Mouse (Mus musculus) kidney, postnatal 0 days (tissue): ENCODE measurements around the gene Gpam. TPM values are rescaled to one million over a fixed set of nuclear protein-coding genes. Genes with fewer than 3 reads are reported as not detected.

Source experiments
- ATAC-seq: fragments of 200-750 bp; cut with Nextera tagmentation; replicated peaks from 2 replicates; pipeline ENCODE4 v1.8.0; 2017; ENCODE audit warnings: low read depth, moderate number of reproducible peaks, moderate TSS enrichment, moderate library complexity; ENCODE audit not compliant: low FRiP score
- DNase-seq: peaks from one replicate; pipeline ENCODE4 v3.0.0-alpha.2; 2016; ENCODE audit warnings: low spot score
- H3K27ac ChIP-seq: fragments of 300-500 bp; sonication (generic); 2 replicates; pipeline ENCODE4 v1.5.1; 2014; ENCODE audit warnings: mild to moderate bottlenecking
- H3K27me3 ChIP-seq: fragments of 300-500 bp; sonication (generic); 2 replicates; pipeline ENCODE4 v1.6.1; 2014; ENCODE audit warnings: low read length, mixed read lengths; ENCODE audit not compliant: insufficient read depth
- H3K36me3 ChIP-seq: fragments of 300-500 bp; sonication (generic); 2 replicates; pipeline ENCODE4 v1.6.1; 2014; ENCODE audit warnings: low read length, mixed read lengths; ENCODE audit not compliant: insufficient read depth
- H3K4me1 ChIP-seq: fragments of 300-500 bp; sonication (generic); replicated peaks from 2 replicates; pipeline ENCODE4 v1.6.1; 2014; ENCODE audit warnings: antibody characterized with exemption, low read length, mixed read lengths; ENCODE audit not compliant: insufficient read depth
- H3K4me2 ChIP-seq: fragments of 300-500 bp; sonication (generic); 2 replicates; pipeline ENCODE4 v1.6.1; 2014; ENCODE audit warnings: mild to moderate bottlenecking, low read length, moderate library complexity, mixed read lengths
- H3K4me3 ChIP-seq: fragments of 300-500 bp; sonication (generic); replicated peaks from 2 replicates; pipeline ENCODE4 v1.5.1; 2014; ENCODE audit warnings: low read depth, low read length
- H3K9ac ChIP-seq: fragments of 300-500 bp; sonication (generic); 2 replicates; pipeline ENCODE4 v1.6.1; 2014; ENCODE audit warnings: low read depth, low read length
- H3K9me3 ChIP-seq: fragments of 300-500 bp; sonication (generic); replicated peaks from 2 replicates; pipeline ENCODE4 v1.6.1; 2016; ENCODE audit warnings: low read length, inconsistent platforms, mixed read lengths
- CTCF ChIP-seq: IDR thresholded peaks from 2 replicates; pipeline ENCODE4 v1.5.1; 2016; ENCODE audit warnings: antibody characterized with exemption, low read depth, mild to moderate bottlenecking, moderate library complexity
- WGBS: fragments of 180-500 bp; shearing (Covaris S2); extraction: QIAGEN DNeasy Blood & Tissue Kit; methylation state at CpG from one replicate; pipeline ENCODE4 v1.1.7; 2014; 5-methylcytosine and 5-hydroxymethylcytosine counted together
- polyA plus RNA-seq: library from polyadenylated mRNA; unstranded; fragments of >200 nt; fragmentation: Nextera tagmentation; extraction: Ambion mirVana; gene quantifications from 2 replicates; pipeline ENCODE4 v1.2.1, GENCODE M21; 2015

Gpam gene
- polyA plus RNA-seq, 1 experiment from 2014 or later: 17.3 TPM

- Histone ChIP-seq H3K4me1 (no peaks in the 10 kb centered on the region), H3K27ac (no peak overlapping the region), H3K9me3 (no peaks in the 10 kb centered on the region), H3K4me3 (no peak overlapping the region), H3K27me3 (no peaks in the 10 kb centered on the region), H3K36me3 (no peaks in the 10 kb centered on the region), H3K4me2 (no peak overlapping the region), H3K9ac (no peak overlapping the region)
- no peak for TF ChIP-seq CTCF
- ATAC-seq (no peak), DNase-seq (no peak)
- 77% methylated on average over 4 of the region's 4 CpGs for WGBS
These were observed 38.9 kb upstream of the Gpam start for GRCm38 (mm10) chr19:55165954-55166353.

GRCm38 (mm10) chr19:55165183-55165865, 38.3 kb upstream of the Gpam start:
- Histone ChIP-seq H3K27me3 (no peaks in the 10 kb centered on the region), H3K9ac (no peak overlapping the region), H3K36me3 (no peaks in the 10 kb centered on the region), H3K4me2 (no peak overlapping the region), H3K9me3 (no peaks in the 10 kb centered on the region), H3K4me3 (no peak overlapping the region), H3K4me1 (no peaks in the 10 kb centered on the region), H3K27ac (no peak overlapping the region)
- TF ChIP-seq CTCF: no peak
- WGBS: 74% methylated on average over 1 of the region's 1 CpGs
- DNase-seq (no peak), ATAC-seq (no peak)

- Histone ChIP-seq H3K4me3 (no peak overlapping the region), H3K9me3 (no peaks in the 10 kb centered on the region), H3K27ac (no peak overlapping the region), H3K27me3 (no peaks in the 10 kb centered on the region), H3K36me3 (no peaks in the 10 kb centered on the region), H3K4me2 (no peak overlapping the region), H3K9ac (no peak overlapping the region), H3K4me1 (no peaks in the 10 kb centered on the region)
- 87% methylated on average over 1 of the region's 1 CpGs for WGBS
- DNase-seq (no peak), ATAC-seq (no peak)
- TF ChIP-seq CTCF: no peak
These were observed 37.1 kb upstream of the Gpam start for GRCm38 (mm10) chr19:55164162-55164561.

- no peak for TF ChIP-seq CTCF
- Histone ChIP-seq H3K4me2 (no peak overlapping the region), H3K9me3 (no peaks in the 10 kb centered on the region), H3K4me1 (no peaks in the 10 kb centered on the region), H3K9ac (no peak overlapping the region), H3K27ac (no peak overlapping the region), H3K4me3 (no peak overlapping the region), H3K27me3 (no peaks in the 10 kb centered on the region), H3K36me3 (no peaks in the 10 kb centered on the region)
- 73% methylated on average over 4 of the region's 4 CpGs for WGBS
- DNase-seq (no peak), ATAC-seq (no peak)
These were observed 35.2 kb upstream of the Gpam start for GRCm38 (mm10) chr19:55162271-55162670.

GRCm38 (mm10) chr19:55159826-55160225, 32.8 kb upstream of the Gpam start:
- H3K9ac ChIP-seq: no peak overlapping the region
- no peak for TF ChIP-seq CTCF
- 42% methylated on average over 6 of the region's 6 CpGs for WGBS
- H3K4me1 ChIP-seq: no peaks in the 10 kb centered on the region
- H3K4me2 ChIP-seq: no peak overlapping the region
- no peak overlapping the region for H3K27ac ChIP-seq
- no peaks in the 10 kb centered on the region for H3K27me3 ChIP-seq
- no peaks in the 10 kb centered on the region for H3K9me3 ChIP-seq
- no peak overlapping the region for H3K4me3 ChIP-seq
- ATAC-seq (no peak), DNase-seq (peak; percentile 60)
- H3K36me3 ChIP-seq: no peaks in the 10 kb centered on the region

GRCm38 (mm10) chr19:55158606-55159005, 31.6 kb upstream of the Gpam start:
- ATAC-seq: no peak
- TF ChIP-seq CTCF: no peak
- H3K4me2 ChIP-seq: no peak overlapping the region
- H3K9me3 ChIP-seq: no peaks in the 10 kb centered on the region
- DNase-seq: no peak
- no peak overlapping the region for H3K27ac ChIP-seq
- no peak overlapping the region for H3K4me3 ChIP-seq
- no peaks in the 10 kb centered on the region for H3K27me3 ChIP-seq
- no peaks in the 10 kb centered on the region for H3K4me1 ChIP-seq
- 51% methylated on average over 8 of the region's 8 CpGs for WGBS
- H3K36me3 ChIP-seq: no peaks in the 10 kb centered on the region
- no peak overlapping the region for H3K9ac ChIP-seq

GRCm38 (mm10) chr19:55157029-55157428, 30.0 kb upstream of the Gpam start:
- Histone ChIP-seq H3K27me3 (no peaks in the 10 kb centered on the region), H3K9ac (no peak overlapping the region), H3K36me3 (no peaks in the 10 kb centered on the region), H3K4me1 (no peaks in the 10 kb centered on the region), H3K4me2 (no peak overlapping the region), H3K27ac (no peak overlapping the region), H3K4me3 (no peak overlapping the region), H3K9me3 (no peaks in the 10 kb centered on the region)
- no peak for ATAC-seq
- no peak for TF ChIP-seq CTCF
- DNase-seq: no peak
- 83% methylated on average over 7 of the region's 7 CpGs for WGBS
